Mouse (Mus musculus): ENCODE measurements around the gene Clstn1. TPM values are rescaled to one million over a fixed set of nuclear protein-coding genes. Genes with fewer than 3 reads are reported as not detected.

Gene Clstn1
- 31.8 and 53.1 TPM in 2 replicates for polyA plus RNA-seq (2012; rRNA removed)

GRCm38 (mm10) chr4:149586044-149586782 lies at the start of gene Clstn1:
TSS of gene Clstn1 (plus strand) at chr4:149586468.
- DNase-seq (ENCODE audit: low read depth): no peak

DNA sequence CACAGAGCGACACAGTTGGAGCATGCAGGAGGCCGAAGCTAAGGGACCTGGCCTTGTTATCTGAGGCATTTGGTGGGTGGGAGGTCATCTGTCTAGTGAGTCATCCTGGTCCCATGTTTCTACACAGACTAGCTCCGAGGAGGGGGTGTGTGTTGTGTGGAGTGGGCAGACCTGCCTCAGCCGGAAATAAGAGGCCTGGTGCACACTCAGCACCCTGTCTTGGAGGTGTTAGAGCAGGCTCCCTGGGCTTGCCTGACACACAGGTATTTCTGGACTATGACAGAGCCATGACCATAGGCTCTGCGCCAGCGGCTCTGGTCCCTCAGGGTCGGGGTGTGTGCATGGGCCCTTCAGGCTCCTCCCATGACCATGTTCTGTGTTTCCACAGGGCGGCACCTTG lies 46.8 kb upstream of the Clstn1 start:
- DNase-seq (ENCODE audit: low read depth): no peak

DNA sequence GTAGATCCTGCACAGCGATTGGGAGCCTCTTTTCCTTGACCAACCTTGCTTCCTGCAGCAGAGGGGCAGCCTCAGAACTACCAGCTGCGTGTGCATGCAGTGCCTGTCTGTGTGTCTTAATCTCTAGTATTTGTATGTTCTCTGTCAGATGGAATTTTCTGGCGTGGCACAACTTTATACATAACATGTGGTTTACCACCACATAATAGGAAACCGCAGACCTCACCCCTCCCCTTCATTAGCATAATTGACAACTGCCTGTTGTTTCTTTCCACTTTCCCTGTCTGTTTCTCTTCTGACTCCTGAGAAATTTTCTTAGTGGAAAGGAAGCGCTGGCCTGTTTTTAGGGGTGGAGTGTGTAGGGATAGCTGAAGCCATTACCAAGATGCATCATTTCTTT lies 44.3 kb upstream of the Clstn1 start:
- no peak for DNase-seq (ENCODE audit: low read depth)

GRCm38 (mm10) chr4:149542431-149542830 lies 43.8 kb upstream of the Clstn1 start:
- no peak for DNase-seq (ENCODE audit: low read depth)

DNA sequence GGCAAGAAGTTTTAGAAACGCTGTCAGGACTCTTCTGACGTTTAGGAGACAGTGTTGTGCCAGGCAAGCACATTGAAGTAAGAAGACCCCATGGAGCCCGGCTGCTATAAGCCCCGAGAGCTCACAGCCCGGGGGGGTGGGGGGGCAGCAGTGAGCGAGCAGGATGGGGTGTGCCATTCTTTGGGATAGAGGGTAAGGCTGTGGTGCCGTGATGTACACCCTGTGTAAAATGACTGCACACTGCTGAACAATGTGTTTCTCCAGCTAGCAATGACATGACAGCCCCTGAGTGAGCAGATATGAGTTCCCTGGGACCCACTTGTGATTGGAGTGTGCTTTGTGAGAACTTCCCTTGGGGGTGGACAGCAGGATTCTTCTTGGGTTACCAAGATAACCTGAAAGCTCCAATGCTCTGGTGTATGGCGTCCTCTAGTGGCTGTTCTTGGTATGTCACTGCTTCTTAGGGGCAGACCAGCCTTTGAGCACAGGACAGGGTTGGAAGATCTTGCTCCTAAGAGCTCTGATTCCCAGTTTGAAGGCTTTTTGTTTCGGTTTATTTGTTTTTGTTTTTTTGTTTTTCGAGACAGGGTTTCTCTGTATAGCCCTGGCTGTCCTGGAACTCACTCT lies 43.2 kb upstream of the Clstn1 start:
- DNase-seq (ENCODE audit: low read depth): no peak

- DNase-seq (ENCODE audit: low read depth): no peak
These were observed 41.4 kb upstream of the Clstn1 start for GRCm38 (mm10) chr4:149544892-149545291.

- DNase-seq (ENCODE audit: low read depth): no peak
These were observed 39.3 kb upstream of the Clstn1 start for GRCm38 (mm10) chr4:149546797-149547444.

GRCm38 (mm10) chr4:149547523-149547922 lies 38.7 kb upstream of the Clstn1 start:
- DNase-seq (ENCODE audit: low read depth): no peak

GRCm38 (mm10) chr4:149549221-149549925 lies 36.9 kb upstream of the Clstn1 start:
- no peak for DNase-seq (ENCODE audit: low read depth)

DNA sequence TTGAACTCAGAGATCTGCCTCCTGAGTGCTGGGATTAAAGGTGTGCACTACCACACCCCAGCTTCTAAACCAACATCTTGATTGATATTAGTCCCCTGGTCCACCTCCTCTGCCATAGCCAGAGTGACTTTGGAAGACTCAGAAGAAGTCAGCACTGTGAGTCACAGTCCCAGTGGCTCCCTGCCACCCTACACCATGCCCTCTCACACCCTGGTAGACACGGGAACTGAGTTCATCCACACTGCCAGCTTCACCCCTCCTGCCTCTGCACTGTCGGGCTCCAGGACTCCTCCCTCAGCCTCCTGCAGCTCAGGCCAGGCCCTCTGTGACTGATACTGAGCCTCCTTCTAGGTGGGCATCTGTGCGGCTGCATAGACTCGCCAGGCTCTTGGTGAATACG lies 35.4 kb upstream of the Clstn1 start:
- no peak for DNase-seq (ENCODE audit: low read depth)

GRCm38 (mm10) chr4:149551696-149552095 lies 34.6 kb upstream of the Clstn1 start:
- DNase-seq (ENCODE audit: low read depth): no peak

- DNase-seq (ENCODE audit: low read depth): no peak
These were observed 32.4 kb upstream of the Clstn1 start for GRCm38 (mm10) chr4:149553834-149554233.

- DNase-seq (ENCODE audit: low read depth): no peak
These were observed 30.2 kb upstream of the Clstn1 start for GRCm38 (mm10) chr4:149556111-149556510.

DNA sequence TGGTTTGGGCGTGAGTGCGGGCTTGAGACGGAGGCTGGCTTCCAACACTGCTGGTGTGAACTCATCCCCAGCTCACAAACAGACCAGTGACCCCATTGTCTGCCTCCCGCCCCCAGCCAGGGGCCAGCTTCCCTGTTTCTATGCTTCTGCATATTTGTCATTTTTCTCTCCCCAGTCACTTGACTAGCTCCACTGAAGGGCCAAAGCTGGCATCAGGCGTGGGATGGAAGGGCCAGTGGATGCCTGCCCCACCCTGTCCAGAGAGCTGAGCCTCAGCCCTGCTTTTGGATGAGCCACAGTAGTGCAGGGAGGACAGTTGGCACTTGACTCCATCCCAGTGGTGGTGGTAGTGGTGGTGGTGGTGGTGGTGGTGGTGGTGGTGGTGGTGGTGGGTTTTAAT lies 28.4 kb upstream of the Clstn1 start:
- DNase-seq (ENCODE audit: low read depth): no peak

- DNase-seq (ENCODE audit: low read depth): no peak
These were observed 27.9 kb upstream of the Clstn1 start for GRCm38 (mm10) chr4:149558389-149558788.

DNA sequence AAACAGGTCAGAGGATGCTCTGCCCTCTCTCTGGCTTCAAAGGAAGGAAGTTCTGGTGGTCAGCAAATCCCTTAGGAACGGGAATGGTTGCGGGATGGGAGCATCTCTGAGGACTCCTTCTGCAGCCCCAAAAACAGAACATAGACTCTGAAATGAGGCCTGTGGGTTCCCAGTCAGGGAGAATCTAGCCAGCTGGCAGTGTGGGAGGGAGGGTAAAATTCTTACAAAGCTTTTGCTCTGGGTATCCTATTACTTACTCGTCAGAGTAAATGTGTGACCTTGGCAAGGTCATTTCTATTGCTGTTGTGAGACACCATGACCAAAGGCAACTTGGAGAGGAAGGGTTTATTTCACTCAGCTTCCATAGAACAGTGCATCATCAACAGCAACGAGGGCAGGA lies 24.9 kb upstream of the Clstn1 start:
- no peak for DNase-seq (ENCODE audit: low read depth)

DNA sequence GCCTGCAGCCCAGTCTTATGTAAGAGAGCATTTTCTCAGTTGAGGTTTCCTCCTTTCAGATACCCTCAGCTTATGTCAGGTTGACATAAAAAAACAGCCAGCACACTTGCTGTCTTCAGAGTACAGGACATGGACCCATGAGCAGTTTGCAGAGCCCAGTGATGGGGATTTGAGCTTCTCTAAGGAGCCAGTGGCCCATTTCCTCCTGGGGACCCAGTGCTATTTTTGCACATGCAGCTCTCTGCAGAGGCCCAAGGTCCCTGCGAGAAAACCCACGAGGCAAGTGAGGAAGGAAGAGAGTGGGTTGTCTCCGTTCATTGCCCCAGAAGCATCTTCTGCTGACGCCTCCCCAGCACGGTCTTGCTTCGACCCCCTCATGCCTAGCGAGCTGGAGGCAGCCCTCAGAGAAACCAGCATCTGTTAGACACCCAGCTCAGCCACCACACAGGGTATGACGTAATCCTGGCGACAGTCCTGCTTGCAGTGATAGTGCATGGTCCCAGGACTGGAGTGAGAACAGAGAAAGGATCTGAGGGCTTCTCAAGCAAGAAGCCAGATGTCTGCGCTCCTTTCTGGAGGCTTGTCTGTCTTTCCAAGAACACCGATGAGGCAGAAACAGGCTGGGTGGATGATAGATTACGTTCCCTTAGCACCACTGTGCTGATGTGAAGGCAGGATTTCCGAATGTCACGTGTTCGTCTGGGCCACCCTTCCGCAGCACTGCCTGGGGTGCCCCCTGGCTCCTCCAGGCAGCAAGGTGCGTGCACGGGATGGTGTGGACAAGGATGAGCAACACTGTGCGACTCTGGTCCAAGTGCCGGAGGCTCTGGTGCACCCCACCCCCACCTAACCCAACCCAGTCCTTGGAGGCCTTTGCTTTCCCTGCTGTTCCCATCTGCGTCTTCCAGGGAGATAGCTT lies 24.0 kb upstream of the Clstn1 start:
- DNase-seq (ENCODE audit: low read depth): no peak

- DNase-seq (ENCODE audit: low read depth): no peak
These were observed 23.3 kb upstream of the Clstn1 start for GRCm38 (mm10) chr4:149562905-149563347.

GRCm38 (mm10) chr4:149563941-149564361 lies 22.3 kb upstream of the Clstn1 start:
- DNase-seq (ENCODE audit: low read depth): no peak

- no peak for DNase-seq (ENCODE audit: low read depth)
These were observed 21.5 kb upstream of the Clstn1 start for GRCm38 (mm10) chr4:149564452-149565407.

Measured in gonadal fat pad, adult 2 months (tissue).